Mouse (Mus musculus) erythroblast, embryonic 14.5 days (primary cell): Measurements from ENCODE around the gene Dapp1. TPM values are rescaled to one million over a fixed set of nuclear protein-coding genes. Genes with fewer than 3 reads are reported as not detected.
A peak's percentile ranks its signal among the peaks of the same experiment; 100 is the strongest.
"Not testable (repeated sequence)": the region's sequence is repeated elsewhere in the genome, so short reads cannot be mapped to it uniquely, and the experiment has no call there.

Experiments used
- H3K27me3 ChIP-seq: 2 replicates; pipeline ENCODE4 v1.6.1; 2012; ENCODE audit warnings: inconsistent platforms; ENCODE audit not compliant: control insufficient read depth
- H3K36me3 ChIP-seq: 2 replicates; pipeline ENCODE4 v1.6.1; 2012; ENCODE audit warnings: mild to moderate bottlenecking, inconsistent platforms; ENCODE audit not compliant: control insufficient read depth
- H3K4me1 ChIP-seq: 2 replicates; pipeline ENCODE4 v1.6.1; 2012; ENCODE audit warnings: inconsistent platforms; ENCODE audit not compliant: control insufficient read depth
- H3K4me3 ChIP-seq: replicated peaks from 2 replicates; pipeline ENCODE3; 2012; ENCODE audit warnings: moderate library complexity, mild to moderate bottlenecking, inconsistent platforms
- H3K9me3 ChIP-seq: 2 replicates; pipeline ENCODE4 v1.6.1; 2012; ENCODE audit warnings: low read length, inconsistent platforms, mixed read lengths; ENCODE audit not compliant: control insufficient read depth
- GATA1 ChIP-seq: IDR thresholded peaks from 2 replicates; pipeline ENCODE4 v1.6.1; 2012; ENCODE audit warnings: low read length, inconsistent platforms, mixed read lengths
- TAL1 ChIP-seq: IDR thresholded peaks from 3 replicates; pipeline ENCODE4 v1.6.1; 2012; ENCODE audit warnings: low read length, inconsistent platforms, mixed read lengths
- polyA plus RNA-seq: library from polyadenylated mRNA; stranded (reverse); fragments of >175 nt; gene quantifications from 2 replicates; pipeline ENCODE4 v1.2.3, GENCODE M21; 2012

Dapp1 gene
- polyA plus RNA-seq, 1 experiment: 0.18 TPM

- H3K27me3 ChIP-seq: no peaks in the 10 kb centered on the region
- TF ChIP-seq GATA1 (no peak), TAL1 (no peak)
- peaks cover 24% of the 10 kb centered on the region for H3K4me1 ChIP-seq
- no peaks in the 10 kb centered on the region for H3K9me3 ChIP-seq
- peaks cover 42% of the 10 kb centered on the region for H3K36me3 ChIP-seq
- peak overlapping the region; percentile 74 for H3K4me3 ChIP-seq
Measured at GRCm38 (mm10) chr3:137919398-137919797, 61.9 kb downstream of the Dapp1 start.

- TF ChIP-seq TAL1: no peak
- no peak for TF ChIP-seq GATA1
- Histone ChIP-seq H3K27me3 (no peaks in the 10 kb centered on the region), H3K4me3 (peak overlapping the region; percentile 74)
Measured at GRCm38 (mm10) chr3:137918932-137919311, 62.4 kb downstream of the Dapp1 start.

GRCm38 (mm10) chr3:137918172-137918931 lies 63.0 kb downstream of the Dapp1 start, which contains the start of gene Lamtor3:
Lamtor3 (plus strand) TSS chr3:137918506.
- no peaks in the 10 kb centered on the region for H3K9me3 ChIP-seq
- peaks cover 24% of the 10 kb centered on the region for H3K4me1 ChIP-seq
- H3K36me3 ChIP-seq: peaks cover 32% of the 10 kb centered on the region
- no peaks in the 10 kb centered on the region for H3K27me3 ChIP-seq
- H3K4me3 ChIP-seq: peak within 1 kb of the TSS; percentile 74
- TF ChIP-seq TAL1: no peak
- TF ChIP-seq GATA1: no peak

More at GRCm38 (mm10) chr3:137918932-137919311, 62.4 kb downstream of the Dapp1 start:
- peaks cover 37% of the 10 kb centered on the region for H3K36me3 ChIP-seq
- no peaks in the 10 kb centered on the region for H3K9me3 ChIP-seq
- H3K4me1 ChIP-seq: peaks cover 24% of the 10 kb centered on the region

GRCm38 (mm10) chr3:137917694-137918171 lies 63.6 kb downstream of the Dapp1 start:
- Histone ChIP-seq H3K36me3 (peaks cover 27% of the 10 kb centered on the region), H3K9me3 (no peaks in the 10 kb centered on the region)
- TF ChIP-seq GATA1: no peak
- TF ChIP-seq TAL1: no peak

GRCm38 (mm10) chr3:137914567-137914966 lies 66.8 kb downstream of the Dapp1 start:
- not testable (repeated sequence) for H3K27me3 ChIP-seq, H3K36me3 ChIP-seq, H3K9me3 ChIP-seq, H3K4me3 ChIP-seq
- peaks cover 18% of the 10 kb centered on the region for H3K4me1 ChIP-seq

More at GRCm38 (mm10) chr3:137917694-137918171, 63.6 kb downstream of the Dapp1 start:
- Histone ChIP-seq H3K4me1 (peaks cover 24% of the 10 kb centered on the region), H3K27me3 (no peaks in the 10 kb centered on the region), H3K4me3 (peak overlapping the region; percentile 74)

- Histone ChIP-seq H3K4me3 (no peak overlapping the region), H3K27me3 (no peaks in the 10 kb centered on the region), H3K36me3 (peaks cover 10% of the 10 kb centered on the region; the same call in 1 of the 2 replicates), H3K4me1 (peaks cover 7% of the 10 kb centered on the region), H3K9me3 (no peaks in the 10 kb centered on the region)
- TF ChIP-seq TAL1 (no peak), GATA1 (no peak)
Measured at GRCm38 (mm10) chr3:137913093-137913492, 68.3 kb downstream of the Dapp1 start.

- peaks cover 1% of the 10 kb centered on the region; the same call in 1 of the 2 replicates for H3K4me1 ChIP-seq
- no peak for TF ChIP-seq GATA1
- no peak for TF ChIP-seq TAL1
- peaks cover 30% of the 10 kb centered on the region for H3K36me3 ChIP-seq
- no peaks in the 10 kb centered on the region for H3K27me3 ChIP-seq
- no peak overlapping the region for H3K4me3 ChIP-seq
- H3K9me3 ChIP-seq: no peaks in the 10 kb centered on the region
Measured at GRCm38 (mm10) chr3:137900149-137900548, 81.2 kb downstream of the Dapp1 start.

GRCm38 (mm10) chr3:137897685-137898084 lies 83.7 kb downstream of the Dapp1 start:
- no peak for TF ChIP-seq TAL1
- no peak for TF ChIP-seq GATA1
- no peaks in the 10 kb centered on the region for H3K27me3 ChIP-seq
- H3K9me3 ChIP-seq: no peaks in the 10 kb centered on the region
- peaks cover 26% of the 10 kb centered on the region for H3K36me3 ChIP-seq
- H3K4me3 ChIP-seq: no peak overlapping the region
- peaks cover 1% of the 10 kb centered on the region; the same call in 1 of the 2 replicates for H3K4me1 ChIP-seq

GRCm38 (mm10) chr3:137896867-137897266 lies 84.5 kb downstream of the Dapp1 start:
- H3K4me1 ChIP-seq: peaks cover 2% of the 10 kb centered on the region; the same call in 1 of the 2 replicates
- no peak overlapping the region for H3K4me3 ChIP-seq
- no peaks in the 10 kb centered on the region for H3K9me3 ChIP-seq
- H3K36me3 ChIP-seq: peaks cover 32% of the 10 kb centered on the region
- TF ChIP-seq TAL1: no peak
- TF ChIP-seq GATA1: no peak
- no peaks in the 10 kb centered on the region for H3K27me3 ChIP-seq
